Mouse (Mus musculus) MEL (cell line): ENCODE results near the gene Tmem131. TPM values are rescaled to one million over a fixed set of nuclear protein-coding genes. Genes with fewer than 3 reads are reported as not detected.
A peak's percentile ranks its signal among the peaks of the same experiment; 100 is the strongest.

Source experiments
- DNase-seq: peaks from one replicate; pipeline ENCODE4 v3.0.0; 2011; ENCODE audit warnings: low read depth, low spot score
- H3K27ac ChIP-seq: 2 replicates; pipeline ENCODE4 v1.5.1; 2012; ENCODE audit warnings: low read depth, mild to moderate bottlenecking, control low read depth, low read length, moderate library complexity; ENCODE audit not compliant: control insufficient read depth
- H3K27me3 ChIP-seq, 2 experiments: fragments of 150-350 bp in 1 of 2; sonication (generic) in 1 of 2; 2 replicates each; pipeline ENCODE4 v1.6.1; 2012; ENCODE audit warnings: low read length in 2 of 2, mild to moderate bottlenecking in 2 of 2, improper control_type of control experiment in 1 of 2, moderate library complexity in 1 of 2; ENCODE audit not compliant: insufficient read depth in 2 of 2, control insufficient read depth in 1 of 2
- H3K36me3 ChIP-seq, 2 experiments: 2 replicates each; pipeline ENCODE4 v1.6.1; 2012 to 2014; ENCODE audit warnings: low read length in 2 of 2, improper control_type of control experiment in 1 of 2, inconsistent platforms in 1 of 2, mild to moderate bottlenecking in 1 of 2; ENCODE audit not compliant: insufficient read depth in 2 of 2, control insufficient read depth in 1 of 2
- H3K4me1 ChIP-seq, 2 experiments: fragments of 150-350 bp in 1 of 2; sonication (generic) in 1 of 2; 2 replicates each; pipeline ENCODE4 v1.6.1; 2012; ENCODE audit warnings: low read length in 2 of 2, improper control_type of control experiment in 1 of 2, mild to moderate bottlenecking in 1 of 2; ENCODE audit not compliant: insufficient read depth in 2 of 2, control insufficient read depth in 1 of 2
- H3K4me3 ChIP-seq, 2 experiments: fragments of 150-350 bp in 1 of 2; sonication (generic) in 1 of 2; 2 replicates each; pipeline ENCODE4 v1.5.1; 2012; ENCODE audit warnings: low read depth in 2 of 2, low read length in 2 of 2, mild to moderate bottlenecking in 2 of 2, moderate library complexity in 2 of 2, control low read depth in 1 of 2, improper control_type of control experiment in 1 of 2; ENCODE audit not compliant: control insufficient read depth in 1 of 2, insufficient read depth in 1 of 2
- H3K79me2 ChIP-seq: 2 replicates; pipeline ENCODE4 v1.6.1; 2012; ENCODE audit warnings: mild to moderate bottlenecking, low read length, moderate library complexity; ENCODE audit not compliant: control insufficient read depth, poor library complexity, insufficient read depth
- H3K9ac ChIP-seq: 2 replicates; pipeline ENCODE4 v1.6.1; 2012; ENCODE audit warnings: low read depth, mild to moderate bottlenecking, control low read depth, low read length, moderate library complexity; ENCODE audit not compliant: control insufficient read depth, poor library complexity, severe bottlenecking
- H3K9me3 ChIP-seq: fragments of 150-350 bp; sonication (generic); replicated peaks from 2 replicates; pipeline ENCODE4 v1.6.1; 2012; ENCODE audit warnings: mild to moderate bottlenecking, low read length, improper control_type of control experiment, moderate library complexity; ENCODE audit not compliant: insufficient read depth
- EP300 ChIP-seq, 2 experiments: IDR thresholded peaks; 2 replicates each; pipeline ENCODE4 v1.6.1; 2011; ENCODE audit warnings: improper control_type of control experiment in 2 of 2, low read length in 2 of 2, low read depth in 1 of 2, mild to moderate bottlenecking in 1 of 2
- GABPA ChIP-seq: IDR thresholded peaks from 2 replicates; pipeline ENCODE4 v1.6.1; 2012; ENCODE audit warnings: low read depth, mild to moderate bottlenecking, inconsistent platforms, low read length, improper control_type of control experiment, moderate library complexity
- GATA1 ChIP-seq: IDR thresholded peaks from 2 replicates; pipeline ENCODE4 v1.6.1; 2011; ENCODE audit warnings: low read depth, low read length, improper control_type of control experiment
- MAZ ChIP-seq: IDR thresholded peaks from 2 replicates; pipeline ENCODE4 v1.6.1; 2012; ENCODE audit warnings: low read depth, mild to moderate bottlenecking, inconsistent platforms, low read length, improper control_type of control experiment
- NELFE ChIP-seq: IDR thresholded peaks from 2 replicates; pipeline ENCODE4 v1.6.1; 2011; ENCODE audit warnings: low read depth, low read length, improper control_type of control experiment
- NRF1 ChIP-seq: IDR thresholded peaks from 2 replicates; pipeline ENCODE4 v1.6.1; 2014; ENCODE audit warnings: low read depth, mild to moderate bottlenecking, inconsistent platforms, low read length, improper control_type of control experiment, moderate library complexity; ENCODE audit not compliant: poor library complexity, insufficient read depth, severe bottlenecking
- RAD21 ChIP-seq: IDR thresholded peaks from 2 replicates; pipeline ENCODE4 v1.6.1; 2011; ENCODE audit warnings: mild to moderate bottlenecking, low read depth, low read length, improper control_type of control experiment
- RCOR1 ChIP-seq: IDR thresholded peaks from 2 replicates; pipeline ENCODE4 v1.6.1; 2012; ENCODE audit warnings: low read depth, mild to moderate bottlenecking, inconsistent platforms, low read length, improper control_type of control experiment
- SMC3 ChIP-seq: IDR thresholded peaks from 2 replicates; pipeline ENCODE4 v1.6.1; 2011; ENCODE audit warnings: low read depth, low read length, improper control_type of control experiment
- TCF12 ChIP-seq: IDR thresholded peaks from 2 replicates; pipeline ENCODE4 v1.6.1; 2014; ENCODE audit warnings: low read depth, mild to moderate bottlenecking, inconsistent platforms, low read length, improper control_type of control experiment, moderate library complexity
- polyA plus RNA-seq, 2 experiments: library from polyadenylated mRNA; stranded (reverse) in 1 of 2; unstranded in 1 of 2; fragments of >175 nt in 1 of 2; fragments of >200 nt in 1 of 2; gene quantifications; 2 replicates each; pipeline versions ENCODE4 v1.2.1 to v1.2.4; 2012; ENCODE audit warnings: low replicate concordance in 2 of 2, low read depth in 1 of 2; ENCODE audit not compliant: insufficient read length in 2 of 2, insufficient read depth in 1 of 2, missing spikeins in 1 of 2
- total RNA-seq: library from RNA; depleted of rRNA; stranded (reverse); fragments of 300-350 nt; gene quantifications from 2 replicates; pipeline ENCODE4 v1.2.3, GENCODE M21; 2012

The Tmem131 gene
- total and polyA plus RNA-seq, 3 experiments = 11.4 to 196 (median 48.8) TPM

DNA sequence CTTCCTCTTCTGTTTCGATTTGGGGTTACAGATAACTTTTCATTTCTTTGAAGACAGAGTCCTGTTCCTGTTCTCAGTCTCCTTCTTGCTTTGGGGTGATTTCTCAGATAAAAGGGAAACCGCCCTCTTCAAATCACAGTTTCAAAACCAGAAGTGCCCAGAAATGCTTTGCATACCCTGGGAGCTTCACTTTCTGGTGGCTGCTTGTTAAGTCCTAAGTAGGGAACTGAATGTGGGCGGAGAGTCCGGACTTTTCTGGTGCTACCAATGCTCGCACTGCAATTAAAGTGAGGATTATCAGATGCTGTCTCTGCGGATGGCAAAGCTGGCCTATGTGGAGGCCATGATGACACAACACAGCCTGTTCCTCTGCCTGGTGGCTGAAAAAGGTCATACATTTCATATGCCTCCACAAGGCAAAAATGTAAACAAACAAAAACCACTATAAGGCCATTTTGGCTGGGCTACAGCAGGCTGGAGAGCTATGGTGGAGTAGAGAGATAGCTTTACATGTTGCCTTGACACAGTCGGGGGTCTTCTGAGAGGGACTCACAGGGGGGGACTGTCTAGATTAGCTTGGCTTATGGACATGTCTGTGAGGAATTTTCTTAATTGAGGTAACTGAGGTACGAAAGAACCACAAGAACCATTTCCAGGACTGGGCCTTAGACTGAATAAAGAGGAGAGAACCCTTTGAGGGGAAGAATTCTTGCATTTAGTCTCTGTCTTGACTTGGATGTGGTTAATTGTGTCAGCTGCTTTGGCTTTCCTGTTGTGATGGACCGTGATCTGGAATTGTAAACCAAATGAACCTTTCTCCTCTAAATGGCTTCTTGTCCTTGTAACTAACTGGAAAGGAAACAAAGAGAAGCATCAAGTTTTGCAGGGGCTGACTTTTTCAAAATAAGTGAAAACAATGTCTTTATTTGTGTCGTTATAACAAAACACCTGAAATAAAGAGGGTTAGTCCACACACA, 44.0 kb upstream of the Tmem131 start:
- H3K27me3 ChIP-seq = peaks cover 0 to 3% of the 10 kb centered on the region in 2 experiments; a peak in 1 of 4 replicates
- peak; percentile 60 for DNase-seq
- H3K4me3 ChIP-seq = no peak overlapping the region
- peaks cover 4 to 11% of the 10 kb centered on the region in 2 experiments for H3K4me1 ChIP-seq
- no peaks in the 10 kb centered on the region for H3K79me2 ChIP-seq
- peaks cover 0 to 3% of the 10 kb centered on the region in 2 experiments; a peak in 2 of 4 replicates for H3K36me3 ChIP-seq
- no peaks in the 10 kb centered on the region for H3K9me3 ChIP-seq
- H3K27ac ChIP-seq = no peak overlapping the region
- H3K9ac ChIP-seq = no peak overlapping the region
- no peak for TF ChIP-seq SMC3
- TF ChIP-seq GABPA = no peak
- peak in 1 of 2 experiments; percentile 30; a peak in 1 of 4 replicates for TF ChIP-seq EP300 (IDR thresholded peaks at IDR 0.05; ENCODE audit: low read depth in 1 of 2, low read length in 2 of 2)
- TF ChIP-seq NELFE = no peak
- 0 out of 2 replicates have a peak, but pooled peaks have one; percentile 6 for TF ChIP-seq TCF12
- peak; percentile 98 for TF ChIP-seq RCOR1
- peak; percentile 51 for TF ChIP-seq GATA1

DNA sequence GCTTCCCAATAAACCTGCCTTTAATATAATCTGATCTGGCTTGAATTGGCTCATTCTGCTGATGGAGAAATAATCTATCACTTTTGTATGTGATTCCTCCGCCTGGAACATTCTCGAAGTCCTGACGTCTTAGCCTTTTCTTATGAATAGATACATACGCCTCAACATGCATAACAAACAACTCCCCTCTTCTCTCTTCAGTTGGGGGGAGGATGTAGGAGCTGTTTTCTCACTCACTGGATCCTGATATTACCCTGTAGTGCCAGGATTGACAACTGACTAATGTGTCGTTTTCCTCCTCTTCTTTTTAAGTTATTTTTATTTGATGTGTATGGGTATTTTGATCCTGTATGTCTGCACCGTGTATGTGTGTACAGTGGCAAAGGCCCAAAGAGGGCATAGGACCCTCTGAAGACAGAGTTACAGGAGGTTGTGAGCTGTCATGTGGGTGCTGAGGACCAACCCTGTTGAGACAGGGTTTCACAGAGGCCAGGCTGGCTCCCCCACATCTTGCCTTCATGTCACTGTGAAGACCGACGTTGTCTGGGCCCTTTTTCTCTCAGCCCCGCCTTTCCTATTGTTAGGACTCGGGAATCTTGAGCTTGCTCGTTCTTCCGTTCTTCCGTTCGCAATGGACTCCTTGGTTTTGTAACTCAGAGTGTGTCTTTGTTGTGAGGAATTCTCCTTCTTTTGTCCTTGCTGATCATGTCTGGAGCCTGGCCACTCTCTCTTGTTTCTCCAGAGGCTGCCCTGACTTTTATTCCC, 43.1 kb upstream of the Tmem131 start:
- H3K4me1 ChIP-seq = peaks cover 9 to 18% of the 10 kb centered on the region in 2 experiments
- DNase-seq = no peak
- no peak for TF ChIP-seq TCF12
- no peak for TF ChIP-seq NRF1
- TF ChIP-seq MAZ = no peak
- no peak for TF ChIP-seq RAD21
- TF ChIP-seq GATA1 = no peak
- peaks cover 0 to 6% of the 10 kb centered on the region in 2 experiments; a peak in 2 of 4 replicates for H3K36me3 ChIP-seq
- H3K79me2 ChIP-seq = no peaks in the 10 kb centered on the region
- H3K9me3 ChIP-seq = no peaks in the 10 kb centered on the region
- no peak overlapping the region for H3K27ac ChIP-seq
- no peak overlapping the region for H3K4me3 ChIP-seq
- no peak overlapping the region for H3K9ac ChIP-seq
- H3K27me3 ChIP-seq = peaks cover 0 to 3% of the 10 kb centered on the region in 2 experiments; a peak in 1 of 4 replicates
